Mouse (Mus musculus): ENCODE measurements at regions not wholly inside any gene's neighbourhood (a gene's known extent, or its start where the extent isn't known, plus 50 kb on each side); places are given as distances from the start of the nearest gene placed in this dataset.

DNA sequence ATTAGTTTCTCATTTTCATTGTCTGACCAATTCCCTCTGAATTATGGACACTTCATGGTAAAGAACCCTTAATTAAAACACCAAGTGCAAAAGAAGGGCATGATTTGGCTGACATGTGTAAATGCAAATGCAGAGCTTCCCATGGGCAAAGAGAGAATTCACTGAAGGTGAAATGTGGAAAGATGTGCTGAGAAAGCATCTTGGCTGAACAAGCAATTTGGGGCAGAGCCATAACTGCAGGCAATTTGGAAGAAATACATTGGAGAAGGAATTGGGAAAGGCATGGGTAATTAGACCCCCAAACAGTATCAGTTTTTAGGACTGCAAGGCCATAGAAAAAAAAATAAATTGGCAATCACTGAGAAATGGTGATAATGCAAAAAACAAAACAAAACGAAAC lies 153.3 kb upstream of the Arsj start:
- TF ChIP-seq POLR2A (IDR thresholded peaks at IDR 0.05; ENCODE audit: insufficient read length, low read depth) (no peak), TCF3 (IDR thresholded peaks at IDR 0.05; ENCODE audit: insufficient read length, low read depth) (no peak), TCF12 (IDR thresholded peaks at IDR 0.05; ENCODE audit: insufficient read depth, poor library complexity, severe bottlenecking) (no peak), MAX (IDR thresholded peaks at IDR 0.05; ENCODE audit: low read depth) (no peak)
